Mouse (Mus musculus) brain, embryonic 14.5 days (tissue): Measurements from ENCODE around the gene Dmac2. TPM values are rescaled to one million over a fixed set of nuclear protein-coding genes. Genes with fewer than 3 reads are reported as not detected.

ENCODE experiments used
- DNase-seq: peaks from one replicate; pipeline ENCODE4 v3.0.0-alpha.2; 2011; ENCODE audit warnings: low read depth
- CTCF ChIP-seq: fragments of 200-500 bp; IDR thresholded peaks from 2 replicates; pipeline ENCODE4 v1.5.1; 2012; ENCODE audit warnings: inconsistent platforms, mild to moderate bottlenecking, moderate library complexity, borderline replicate concordance; ENCODE audit not compliant: insufficient read depth, insufficient read length; ENCODE audit errors: extremely low read depth
- POLR2A ChIP-seq: fragments of 200-500 bp; IDR thresholded peaks from 2 replicates; pipeline ENCODE4 v1.6.1; 2012; ENCODE audit warnings: mild to moderate bottlenecking, inconsistent platforms, borderline replicate concordance; ENCODE audit not compliant: poor library complexity, insufficient read depth, insufficient read length, severe bottlenecking; ENCODE audit errors: extremely low read depth
- polyA plus RNA-seq: library from polyadenylated mRNA; depleted of rRNA; stranded (reverse); fragments of >200 nt; gene quantifications from 2 replicates; pipeline ENCODE4 v1.2.3, GENCODE M21; 2012; rRNA removed

Gene Dmac2
- polyA plus RNA-seq, 1 experiment = 41.9 TPM

- no peak for TF ChIP-seq CTCF
- no peak for DNase-seq
Measured at GRCm38 (mm10) chr7:25671686-25672085, 52.5 kb downstream of the Dmac2 start.

DNA sequence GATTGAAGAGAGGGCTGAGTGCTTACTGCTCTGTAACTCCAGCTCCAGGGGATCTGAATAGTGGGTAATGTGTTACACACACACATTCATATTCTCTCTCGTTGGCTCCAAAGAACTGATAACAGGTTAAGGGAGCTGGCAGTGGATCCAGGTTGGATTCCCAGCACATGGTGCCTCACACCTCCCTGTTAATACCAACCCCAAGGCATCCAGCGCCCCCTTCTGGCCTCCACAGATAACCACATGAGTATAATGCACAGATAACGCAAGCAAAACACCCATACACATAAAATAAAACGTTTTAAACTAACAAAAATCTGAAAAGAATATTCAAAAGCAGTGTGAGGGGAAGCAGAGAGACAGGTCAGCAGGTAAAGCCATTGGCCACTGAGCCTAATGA lies 53.2 kb downstream of the Dmac2 start:
- TF ChIP-seq CTCF (peak; percentile 13; the same call in 1 of the 2 replicates), POLR2A (no peak)
- no peak for DNase-seq

GRCm38 (mm10) chr7:25674297-25674696 lies 55.1 kb downstream of the Dmac2 start:
- no peak for DNase-seq
- TF ChIP-seq CTCF (no peak), POLR2A (no peak)

DNA sequence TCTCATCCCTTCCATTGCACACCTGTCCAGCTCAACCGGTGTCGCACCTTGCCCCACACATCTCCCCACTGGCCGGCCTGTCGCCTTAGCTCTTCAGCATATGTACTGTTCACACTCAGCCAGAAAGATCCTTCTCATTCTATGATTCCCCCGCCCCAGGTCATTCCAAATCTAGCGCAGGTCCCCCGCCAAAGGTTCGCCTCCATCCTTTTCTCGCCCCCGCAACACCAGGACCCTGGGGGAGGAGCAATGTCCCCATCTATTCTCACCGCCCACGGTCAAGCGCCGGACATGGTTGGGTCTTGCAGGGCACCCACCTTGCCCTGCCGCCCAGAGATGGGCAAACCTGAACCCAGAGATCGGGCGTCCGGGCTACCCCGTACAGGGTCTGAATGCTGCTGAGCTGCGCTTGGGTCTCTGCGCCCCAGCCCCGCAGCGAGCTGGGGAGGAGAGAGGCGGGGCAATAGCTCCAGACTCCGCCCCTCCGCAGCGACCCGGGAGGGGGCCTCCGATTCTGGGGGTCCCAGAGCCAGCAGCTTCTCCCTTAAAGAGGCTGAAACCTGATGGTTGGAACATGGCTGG lies 55.6 kb downstream of the Dmac2 start, which contains the start of gene Tmem91:
TSS of gene Tmem91 (minus strand) at position 448 of the 582 bp plus-strand sequence.
- DNase-seq = no peak

More for the DNA sequence above, 55.6 kb downstream of the Dmac2 start, which contains the start of gene Tmem91:
- no peak for TF ChIP-seq POLR2A
- no peak for TF ChIP-seq CTCF

Other genes starting within 250 kb of the Dmac2 start
- 1.2 TPM in 1 of 2 replicates, not detected in the other for gene Cnfn, start 249.7 kb upstream of the Dmac2 start, polyA plus RNA-seq
- gene Lipe, start 220.7 kb upstream of the Dmac2 start, polyA plus RNA-seq = 12.0 and 13.0 TPM in 2 replicates
- gene Cxcl17, start 206.5 kb upstream of the Dmac2 start, polyA plus RNA-seq = not detected in 2 replicates
- 0.87 and 1.1 TPM in 2 replicates for gene Ceacam1, start 141.8 kb upstream of the Dmac2 start, polyA plus RNA-seq
- gene Ceacam2, start 79.6 kb upstream of the Dmac2 start, polyA plus RNA-seq = not detected in 2 replicates
- gene Erich4, start 3.5 kb upstream of the Dmac2 start, polyA plus RNA-seq = 0.10 and 0.12 TPM in 2 replicates
- 0.78 and 0.87 TPM in 2 replicates for gene B3gnt8, start 7.2 kb downstream of the Dmac2 start, polyA plus RNA-seq
- gene Bckdha, start 39.6 kb downstream of the Dmac2 start, polyA plus RNA-seq = 58.6 and 87.9 TPM in 2 replicates
- 35.8 and 58.1 TPM in 2 replicates for gene Exosc5, start 39.8 kb downstream of the Dmac2 start, polyA plus RNA-seq
- 14.2 and 16.5 TPM in 2 replicates for gene Tmem91, start 55.8 kb downstream of the Dmac2 start, polyA plus RNA-seq
- 51.5 and 73.3 TPM in 2 replicates for gene B9d2, start 61.4 kb downstream of the Dmac2 start, polyA plus RNA-seq
- gene Tgfb1, start 67.6 kb downstream of the Dmac2 start, polyA plus RNA-seq = 3.2 and 7.9 TPM in 2 replicates
- gene Ccdc97, start 99.7 kb downstream of the Dmac2 start, polyA plus RNA-seq = 80.5 and 84.4 TPM in 2 replicates
- 34.7 and 70.2 TPM in 2 replicates for gene Hnrnpul1, start 135.3 kb downstream of the Dmac2 start, polyA plus RNA-seq
- 14.3 and 18.8 TPM in 2 replicates for gene Axl, start 169.3 kb downstream of the Dmac2 start, polyA plus RNA-seq
- gene Cyp2s1, start 197.5 kb downstream of the Dmac2 start, polyA plus RNA-seq = 1.7 and 2.0 TPM in 2 replicates